Comparison of ENCODE assay signal across 16 mouse cellular contexts in the genomic region with DNA sequence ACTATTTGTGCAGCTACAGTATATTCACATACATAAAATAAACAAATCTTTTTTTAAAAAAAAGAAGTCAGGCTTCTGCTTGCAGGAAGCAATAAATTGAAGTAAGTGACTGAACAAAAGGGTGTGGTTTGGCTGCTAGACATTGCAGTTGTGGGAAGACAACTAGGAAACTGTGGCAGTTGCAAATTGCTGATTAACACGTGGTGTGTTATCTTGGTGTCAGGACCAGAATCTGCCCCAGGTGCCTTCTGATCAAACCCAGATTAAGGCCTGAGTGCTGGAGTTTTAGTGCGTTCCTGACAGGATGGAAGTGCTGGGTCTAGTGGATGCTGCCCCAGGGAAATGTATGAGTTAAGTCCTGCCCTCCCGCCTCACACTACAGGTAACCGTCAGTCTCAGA. TPM values are rescaled to one million over a fixed set of nuclear protein-coding genes. Genes with fewer than 3 reads are reported as not detected.
DNase-seq lines count a peak whose midpoint lies in the region; ATAC-seq and TF ChIP-seq lines count a peak whose summit lies in the region.
"Had no signal": no experiment of that assay in that cellular context is flagged by ENCODE, and none has a peak within 500 bp of the region (broad histone marks: within the 10 kb centered on the region; RNA-seq: fewer than 3 reads in every experiment).

No protein-coding gene starts in this region.

- peaks cover 1 to 18% of the 10 kb centered on the region in 2 experiments; a peak in 2 of 4 replicates for H3K4me1 ChIP-seq in MEL (ENCODE audit: control insufficient read depth in 1 of 2, insufficient read depth in 2 of 2, low read length in 2 of 2)
- H3K4me1 ChIP-seq in intestine, embryonic 14.5 days (replicated peaks; ENCODE audit: control insufficient read depth, insufficient read depth, low read length) = peaks cover 6% of the 10 kb centered on the region; the same call in 1 of the 2 replicates
- H3K4me1 ChIP-seq in liver, postnatal 0 days (ENCODE audit: insufficient read depth) = no peaks in the 10 kb centered on the region

- no peak overlapping the region for H3K27ac ChIP-seq in MEL (ENCODE audit: control insufficient read depth, low read depth, low read length)
- H3K27ac ChIP-seq in intestine, embryonic 14.5 days (ENCODE audit: low read depth) = no peak overlapping the region
- no peak overlapping the region for H3K27ac ChIP-seq in liver, postnatal 0 days (ENCODE audit: low read depth)
- H3K27ac ChIP-seq in layer of hippocampus, adult 2 months = no peak overlapping the region
- H3K27ac ChIP-seq: heart, embryonic 10.5 days; hindbrain, postnatal 0 days; left cerebral cortex, adult 2 months; neural tube, embryonic 13.5 days had no signal

- no peak for TF ChIP-seq RAD21 in MEL (IDR thresholded peaks at IDR 0.05; ENCODE audit: low read depth, low read length)

- no peaks in the 10 kb centered on the region; a peak in 2 of 4 replicates for H3K27me3 ChIP-seq in MEL (ENCODE audit: control insufficient read depth in 1 of 2, insufficient read depth in 2 of 2, low read length in 2 of 2)
- no peaks in the 10 kb centered on the region for H3K27me3 ChIP-seq in intestine, embryonic 14.5 days (replicated peaks; ENCODE audit: control insufficient read depth, insufficient read depth, low read length)
- no peaks in the 10 kb centered on the region for H3K27me3 ChIP-seq in liver, postnatal 0 days (ENCODE audit: insufficient read depth, low read length)
- H3K27me3 ChIP-seq: CH12.LX had no signal

- peak; percentile 63 to 86 for TF ChIP-seq EP300 in MEL (IDR thresholded peaks at IDR 0.05; ENCODE audit: low read depth in 1 of 2, low read length in 2 of 2)
- peak; percentile 59; the same call in 1 of the 2 replicates for TF ChIP-seq EP300 in liver, postnatal 0 days (IDR thresholded peaks at IDR 0.05; ENCODE audit: low read depth)

- H3K4me2 ChIP-seq in intestine, embryonic 14.5 days (ENCODE audit: low read length) = no peak overlapping the region
- H3K4me2 ChIP-seq in liver, postnatal 0 days (ENCODE audit: low read depth, low read length) = no peak overlapping the region
- H3K4me2 ChIP-seq: neural tube, embryonic 13.5 days had no signal

- TF ChIP-seq CTCF in MEL (IDR thresholded peaks at IDR 0.05 in 2 of 3, conservative IDR thresholded peaks at IDR 0.05 in 1 of 3; ENCODE audit: control insufficient read depth in 1 of 3, insufficient read depth in 1 of 3, low read depth in 2 of 3, low read length in 3 of 3, poor library complexity in 1 of 3, severe bottlenecking in 1 of 3) = no peak
- TF ChIP-seq CTCF in liver, postnatal 0 days (IDR thresholded peaks at IDR 0.05; ENCODE audit: low read depth) = no peak
- TF ChIP-seq CTCF in layer of hippocampus, adult 2 months (conservative IDR thresholded peaks at IDR 0.05) = no peak

- 51% methylated on average over 4 of the region's 4 CpGs for WGBS in intestine, embryonic 14.5 days
- 27% methylated on average over 4 of the region's 4 CpGs for WGBS in liver, postnatal 0 days (ENCODE audit: insufficient replicate concordance)

- TF ChIP-seq POLR2A in MEL (IDR thresholded peaks at IDR 0.05; ENCODE audit: control insufficient read depth in 1 of 2, insufficient read depth in 1 of 2, low read depth in 1 of 2, low read length in 2 of 2, poor library complexity in 1 of 2) = no peak

- peaks cover 0 to 15% of the 10 kb centered on the region in 2 experiments; a peak in 2 of 4 replicates for H3K36me3 ChIP-seq in MEL (ENCODE audit: control insufficient read depth in 1 of 2, insufficient read depth in 2 of 2, low read length in 2 of 2)
- H3K36me3 ChIP-seq in intestine, embryonic 14.5 days (ENCODE audit: control insufficient read depth, insufficient read depth, low read length) = no peaks in the 10 kb centered on the region
- H3K36me3 ChIP-seq in liver, postnatal 0 days (replicated peaks; ENCODE audit: insufficient read depth, low read length) = no peaks in the 10 kb centered on the region
- H3K36me3 ChIP-seq: heart, embryonic 10.5 days; neural tube, embryonic 13.5 days had no signal

- H3K9ac ChIP-seq in MEL (ENCODE audit: control insufficient read depth, low read depth, low read length, poor library complexity, severe bottlenecking) = no peak overlapping the region
- no peak overlapping the region for H3K9ac ChIP-seq in intestine, embryonic 14.5 days (ENCODE audit: low read length)
- no peak overlapping the region for H3K9ac ChIP-seq in liver, postnatal 0 days (replicated peaks)
- H3K9ac ChIP-seq: neural tube, embryonic 13.5 days had no signal

- no peak for ATAC-seq in intestine, embryonic 14.5 days (replicated peaks; ENCODE audit: low FRiP score, low TSS enrichment, low read depth)
- no peak for ATAC-seq in liver, postnatal 0 days
- ATAC-seq: hindbrain, postnatal 0 days had no signal

- peak; percentile 33 for DNase-seq in 416B (ENCODE audit: low read depth)
- DNase-seq in MEL (ENCODE audit: low read depth, low spot score) = peak; percentile 64
- DNase-seq in intestine, embryonic 14.5 days (ENCODE audit: low spot score) = peak; percentile 51
- no peak for DNase-seq in liver, postnatal 0 days
- DNase-seq in embryo, embryonic 10.5 days (ENCODE audit: low spot score) = no peak
- DNase-seq in frontal cortex, adult 2 months (ENCODE audit: extremely low spot score in 1 of 2, low spot score in 1 of 2) = no peak
- DNase-seq in layer of hippocampus, adult 2 months (ENCODE audit: low spot score in 2 of 2) = no peak
- DNase-seq: adrenal gland, postnatal 10 days; cerebellum, adult 8-10 months; gastrocnemius, postnatal 25 days; spleen, adult 18-20 months had no signal

- no peaks in the 10 kb centered on the region for H3K79me2 ChIP-seq in MEL (ENCODE audit: control insufficient read depth, insufficient read depth, low read length, poor library complexity)

- H3K9me3 ChIP-seq in MEL (replicated peaks; ENCODE audit: insufficient read depth, low read length) = no peaks in the 10 kb centered on the region
- no peaks in the 10 kb centered on the region for H3K9me3 ChIP-seq in intestine, embryonic 14.5 days (ENCODE audit: control insufficient read depth, low read length)
- H3K9me3 ChIP-seq in liver, postnatal 0 days (ENCODE audit: low read length) = no peaks in the 10 kb centered on the region
- H3K9me3 ChIP-seq: heart, embryonic 10.5 days; neural tube, embryonic 13.5 days had no signal

- no peak overlapping the region for H3K4me3 ChIP-seq in MEL (ENCODE audit: control insufficient read depth in 1 of 2, insufficient read depth in 1 of 2, low read depth in 2 of 2, low read length in 2 of 2)
- no peak overlapping the region for H3K4me3 ChIP-seq in intestine, embryonic 14.5 days (ENCODE audit: low read depth, low read length)
- no peak overlapping the region for H3K4me3 ChIP-seq in liver, postnatal 0 days (ENCODE audit: low read depth, low read length)
- H3K4me3 ChIP-seq in layer of hippocampus, adult 2 months = no peak overlapping the region
- H3K4me3 ChIP-seq: heart, embryonic 10.5 days; left cerebral cortex, adult 2 months; neural tube, embryonic 13.5 days had no signal

TF ChIP-seq in MEL, 35 proteins besides CTCF, POLR2A, EP300 and RAD21:
- no peak for TF ChIP-seq POLR2AphosphoS5 (IDR thresholded peaks at IDR 0.05; ENCODE audit: borderline replicate concordance, low read depth, low read length)
- TF ChIP-seq BHLHE40 (IDR thresholded peaks at IDR 0.05; ENCODE audit: borderline replicate concordance, low read depth, low read length) = no peak
- TF ChIP-seq TBP (IDR thresholded peaks at IDR 0.05; ENCODE audit: low read depth, low read length) = no peak
- TF ChIP-seq HCFC1 (IDR thresholded peaks at IDR 0.05; ENCODE audit: low read depth, low read length) = no peak
- no peak for TF ChIP-seq ZKSCAN1 (IDR thresholded peaks at IDR 0.05; ENCODE audit: low read depth, low read length)
- 0 out of 2 replicates have a peak, but pooled peaks have one; percentile 52 for TF ChIP-seq MYC (IDR thresholded peaks at IDR 0.05; ENCODE audit: low read depth, low read length)
- peak; percentile 71 for TF ChIP-seq MAX (IDR thresholded peaks at IDR 0.05; ENCODE audit: low read length)
- TF ChIP-seq MAFK (IDR thresholded peaks at IDR 0.05; ENCODE audit: borderline replicate concordance, low read depth, low read length) = no peak
- TF ChIP-seq GATA1 (IDR thresholded peaks at IDR 0.05; ENCODE audit: low read depth, low read length) = peak; percentile 74
- peak; percentile 23; the same call in 1 of the 2 replicates for TF ChIP-seq TAL1 (IDR thresholded peaks at IDR 0.05; ENCODE audit: low read length)
- no peak for TF ChIP-seq CHD1 (IDR thresholded peaks at IDR 0.05; ENCODE audit: low read depth, low read length)
- 0 out of 2 replicates have a peak, but pooled peaks have one; percentile 9 for TF ChIP-seq MYB (IDR thresholded peaks at IDR 0.05; ENCODE audit: low read depth, low read length)
- peak; percentile 69 for TF ChIP-seq ZNF384 (IDR thresholded peaks at IDR 0.05; ENCODE audit: low read depth, low read length)
- TF ChIP-seq MAZ (IDR thresholded peaks at IDR 0.05; ENCODE audit: low read depth, low read length) = no peak
- no peak for TF ChIP-seq POLR2AphosphoS2 (IDR thresholded peaks at IDR 0.05; ENCODE audit: low read length)
- peak; percentile 62 for TF ChIP-seq RCOR1 (IDR thresholded peaks at IDR 0.05; ENCODE audit: low read depth, low read length)
- TF ChIP-seq USF2 (IDR thresholded peaks at IDR 0.05; ENCODE audit: borderline replicate concordance in 1 of 2, insufficient read depth in 1 of 2, low read depth in 1 of 2, low read length in 2 of 2) = no peak
- TF ChIP-seq SIN3A (IDR thresholded peaks at IDR 0.05; ENCODE audit: low read length) = no peak
- no peak for TF ChIP-seq ZC3H11A (IDR thresholded peaks at IDR 0.05; ENCODE audit: low read depth, low read length)
- no peak for TF ChIP-seq ZMIZ1 (IDR thresholded peaks at IDR 0.05; ENCODE audit: low read depth, low read length)
- peak; percentile 84 for TF ChIP-seq TCF12 (IDR thresholded peaks at IDR 0.05; ENCODE audit: low read depth, low read length)
- TF ChIP-seq ETS1 (IDR thresholded peaks at IDR 0.05; ENCODE audit: low read depth, low read length) = peak; percentile 67
- TF ChIP-seq USF1 (IDR thresholded peaks at IDR 0.05; ENCODE audit: low read depth, low read length) = peak; percentile 59; the same call in 1 of the 2 replicates

RNA-seq across cellular contexts. Expression of a gene that starts 49.9 kb away (rescaled TPM):
- total RNA-seq in MEL (2012; rRNA removed) = 36.9 and 37.1 TPM in 2 replicates
- 10 to 100 TPM in 1 of 2 experiments, not detected in 1; 40.4 TPM for polyA plus RNA-seq in MEL (2012; ENCODE audit: insufficient read depth in 1 of 2, insufficient read length in 2 of 2, low read depth in 1 of 2, low replicate concordance in 2 of 2, missing spikeins in 1 of 2)
- polyA plus RNA-seq in intestine, embryonic 14.5 days (2014; fragmentation: Nextera tagmentation; extraction: Ambion mirVana) = 85.8 and 88.9 TPM in 2 replicates
- 22.2 and 23.8 TPM in 2 replicates for polyA plus RNA-seq in liver, postnatal 0 days (2015; fragmentation: Nextera tagmentation; extraction: Ambion mirVana)
- polyA plus RNA-seq in frontal cortex, adult 2 months (2012; rRNA removed) = 22.8 and 23.2 TPM in 2 replicates
- total RNA-seq in layer of hippocampus, adult 2 months (2021) = 10 to 100 TPM; 19.7 to 21.5 TPM

Comparison
In these comparisons a context has a peak if more than half of its experiments do, and no peak if none do; other contexts are left out.
1. DNase-seq: peak in 416B (single experiment), MEL (single experiment) and intestine, embryonic 14.5 days (single experiment); none in liver, postnatal 0 days (single experiment), embryo, embryonic 10.5 days (single experiment), frontal cortex, adult 2 months (0 of 2) and layer of hippocampus, adult 2 months (0 of 2).